Mouse (Mus musculus): ENCODE data around the gene 1700012B07Rik.

The 1700012B07Rik gene

DNA sequence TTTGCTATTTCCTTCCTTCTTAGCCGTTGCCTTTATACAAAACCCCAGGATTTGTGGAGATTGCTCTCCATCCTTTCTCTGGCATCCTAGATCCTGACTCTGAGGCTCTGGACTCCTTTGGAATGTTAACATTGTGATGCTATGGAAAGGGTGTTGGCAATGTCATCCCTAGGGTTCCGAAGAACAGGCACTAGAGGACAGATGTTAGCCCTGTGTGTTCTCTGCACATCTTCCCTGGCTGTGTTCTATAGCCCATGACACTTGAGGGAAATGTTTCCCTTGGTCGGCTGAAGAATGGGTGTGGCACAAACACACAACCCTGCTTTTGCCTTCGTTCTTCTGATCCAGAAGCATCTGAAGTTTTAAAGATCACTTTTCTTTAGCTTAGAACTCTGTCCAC, at the start of gene 1700012B07Rik:
1700012B07Rik (minus strand) TSS at position 101 of the 400 bp plus-strand sequence.
- no peak for ATAC-seq (ENCODE audit: low TSS enrichment)

DNA sequence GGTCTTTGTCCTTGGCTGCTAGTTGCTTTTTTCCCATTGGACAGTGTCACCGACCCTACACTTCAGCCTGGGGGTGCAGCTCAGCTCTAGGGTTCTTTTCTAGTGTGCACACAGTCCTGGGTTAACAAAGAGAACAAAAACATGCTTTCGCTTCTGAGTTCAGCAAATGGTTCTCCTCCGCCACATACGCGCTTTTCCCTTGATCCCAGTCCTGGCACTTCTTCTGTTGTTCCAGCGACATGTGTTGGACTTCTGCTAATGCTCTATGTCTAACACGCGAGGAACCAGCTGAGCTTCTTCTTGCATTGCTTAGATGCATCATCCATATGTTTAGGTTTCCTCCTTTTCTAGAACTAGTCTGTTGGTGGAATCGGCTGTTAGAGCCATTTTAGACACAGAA, 48.9 kb upstream of the 1700012B07Rik start:
- no peak for ATAC-seq (ENCODE audit: low TSS enrichment)

DNA sequence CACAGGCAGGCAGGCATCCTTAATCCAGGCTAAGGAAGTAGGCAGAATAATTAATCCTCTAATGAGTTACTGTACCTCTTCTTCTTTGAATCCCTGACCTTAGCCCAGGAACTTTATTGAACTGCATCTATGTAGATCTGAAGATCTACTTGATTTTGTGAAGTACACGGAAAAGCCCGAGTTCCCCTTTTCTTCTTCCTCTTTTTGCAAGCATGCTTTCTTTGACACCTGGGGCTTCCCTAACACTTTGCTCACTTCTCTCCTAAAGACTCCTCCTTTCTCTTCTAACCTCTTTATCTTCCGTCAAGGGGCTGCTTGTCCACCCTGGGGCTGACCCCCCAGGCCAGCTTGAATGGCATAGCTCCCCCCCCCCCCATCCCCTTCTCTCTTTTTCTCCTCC, 48.0 kb upstream of the 1700012B07Rik start:
- no peak for ATAC-seq (ENCODE audit: low TSS enrichment)

DNA sequence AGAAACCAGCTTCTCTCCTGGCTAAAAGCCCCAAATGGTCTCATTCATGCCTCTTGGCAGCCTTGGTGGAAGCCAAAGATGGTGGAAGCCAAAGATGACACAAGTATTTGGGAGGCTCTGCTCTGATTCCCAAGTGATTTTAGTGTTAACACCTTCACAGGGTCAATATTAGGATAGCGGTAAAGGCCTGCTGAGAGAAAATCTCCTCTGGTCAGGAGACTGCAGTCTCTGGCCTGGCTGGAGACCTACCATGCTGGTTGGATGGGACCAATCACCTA, 47.6 kb upstream of the 1700012B07Rik start:
- ATAC-seq (ENCODE audit: low TSS enrichment): no peak

DNA sequence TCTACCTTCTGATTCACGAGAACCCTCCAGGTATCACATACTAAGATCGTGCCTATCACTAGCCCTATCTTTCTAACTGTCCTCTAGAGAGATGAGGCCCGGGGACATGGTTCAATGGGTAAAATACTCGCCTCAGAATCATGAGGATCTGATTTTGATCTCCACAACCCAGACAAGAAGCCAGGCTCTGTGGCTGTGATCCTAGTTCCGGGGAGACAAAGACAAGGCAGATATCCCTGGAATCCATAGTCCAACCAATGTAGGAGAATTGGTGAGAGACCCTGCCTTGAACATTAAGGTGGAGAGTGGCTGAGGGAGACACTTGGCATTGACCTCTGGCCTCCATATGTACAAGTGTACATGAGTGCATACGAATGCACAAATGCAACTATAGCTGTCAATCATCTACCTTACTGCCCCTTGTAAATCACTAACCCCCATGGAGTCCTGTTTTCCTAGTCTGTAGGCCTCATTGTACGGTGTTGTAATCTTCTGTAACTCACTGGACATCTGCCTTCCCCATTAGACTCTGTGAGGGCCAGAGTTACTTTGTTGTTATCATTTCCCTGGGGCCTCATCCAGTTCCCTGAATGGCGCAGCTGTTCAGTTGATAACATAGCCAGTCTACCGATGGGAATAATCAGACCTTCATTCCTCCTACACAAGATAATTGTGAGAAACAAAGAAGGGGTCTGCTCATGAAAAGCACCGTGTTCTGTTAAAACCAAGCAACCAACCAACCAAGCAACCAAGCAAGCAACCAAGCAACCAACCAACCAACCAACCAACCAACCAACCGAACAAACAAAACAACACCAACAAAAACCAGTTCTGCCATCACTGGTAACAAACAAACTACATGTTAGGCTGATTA, 47.0 kb upstream of the 1700012B07Rik start:
- ATAC-seq (ENCODE audit: low TSS enrichment): no peak

DNA sequence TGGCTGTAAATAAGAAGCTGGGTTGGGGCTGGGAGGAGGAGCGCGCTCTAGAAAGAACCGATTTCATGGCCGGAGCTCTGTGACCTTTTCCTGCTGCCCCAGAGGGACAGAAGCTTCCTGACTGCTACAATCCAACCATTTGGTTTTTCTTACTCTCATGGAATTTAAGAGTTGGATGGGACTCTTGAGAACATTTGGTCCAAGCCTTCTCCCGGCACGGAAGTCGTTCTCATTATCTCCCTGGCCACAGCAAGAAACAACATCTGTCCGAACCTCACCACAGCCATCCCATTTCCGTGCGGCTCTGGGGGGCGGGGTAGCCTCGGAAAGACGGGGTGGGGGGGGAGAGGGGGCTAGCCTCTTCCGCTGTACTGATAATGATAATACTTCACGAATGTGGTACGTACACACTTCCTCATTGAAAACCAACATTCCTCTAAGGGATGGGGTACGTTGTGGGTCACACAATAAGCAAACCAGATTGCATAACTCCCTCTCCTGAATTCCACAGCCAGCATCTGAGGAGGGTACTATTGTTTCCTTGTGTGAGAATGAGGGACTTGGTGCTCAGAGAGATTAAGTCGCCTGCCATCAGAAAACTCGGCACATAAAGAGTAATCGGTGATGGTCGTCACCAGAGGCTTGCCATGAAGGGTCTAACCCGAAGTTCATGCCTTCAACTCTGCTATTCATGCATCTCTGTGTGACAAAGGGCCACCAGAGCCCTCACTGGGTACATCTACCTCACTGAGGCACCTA, 46.2 kb upstream of the 1700012B07Rik start:
- ATAC-seq (ENCODE audit: low TSS enrichment): no peak

DNA sequence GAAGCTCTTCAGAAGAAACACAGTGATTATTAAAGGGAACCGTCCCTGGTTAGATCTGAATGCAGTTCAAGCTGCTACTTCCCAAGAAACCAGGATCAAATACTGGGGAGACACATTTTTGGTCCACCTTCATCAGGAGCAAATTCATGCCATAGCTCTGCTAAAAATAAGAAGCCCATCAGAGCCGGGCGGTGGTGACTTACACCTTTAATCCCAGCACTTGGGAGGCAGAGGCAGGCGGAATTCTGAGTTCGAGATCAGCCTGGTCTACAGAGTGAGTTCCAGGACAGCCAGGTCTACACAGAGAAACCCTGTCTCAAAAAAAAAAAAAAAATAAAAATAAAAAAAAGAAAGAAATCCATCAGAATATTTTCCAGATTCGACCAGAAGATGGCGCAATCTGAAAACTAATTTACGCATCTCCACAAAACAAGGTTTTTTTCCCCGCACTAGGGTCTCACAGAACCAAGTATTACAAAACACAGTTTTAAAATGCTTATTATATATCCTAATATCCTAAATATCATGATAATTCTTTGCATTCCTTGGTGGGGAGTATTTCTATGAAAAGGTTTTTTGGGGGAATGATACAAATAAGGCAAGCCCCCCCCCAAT, 45.4 kb upstream of the 1700012B07Rik start:
- no peak for ATAC-seq (ENCODE audit: low TSS enrichment)

DNA sequence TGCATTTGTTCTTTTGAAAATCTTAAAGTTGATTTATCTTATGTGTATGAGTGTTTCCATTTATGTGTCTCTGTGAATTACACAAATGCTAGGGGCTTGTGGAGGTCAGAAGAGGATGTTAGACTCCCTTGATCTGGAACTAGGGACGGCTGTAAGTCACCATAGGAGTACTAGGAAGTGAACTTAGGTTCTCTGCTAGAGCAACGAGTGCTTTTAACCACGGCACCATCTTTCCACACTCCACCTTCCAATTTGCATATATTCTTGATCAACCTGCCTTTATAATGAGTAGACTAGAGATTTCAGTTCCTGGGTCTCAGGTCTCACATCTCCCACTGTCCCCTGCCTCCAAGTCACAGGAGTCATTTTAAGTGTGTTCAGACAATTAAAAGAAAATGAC, 44.8 kb upstream of the 1700012B07Rik start:
- ATAC-seq (ENCODE audit: low TSS enrichment): no peak

DNA sequence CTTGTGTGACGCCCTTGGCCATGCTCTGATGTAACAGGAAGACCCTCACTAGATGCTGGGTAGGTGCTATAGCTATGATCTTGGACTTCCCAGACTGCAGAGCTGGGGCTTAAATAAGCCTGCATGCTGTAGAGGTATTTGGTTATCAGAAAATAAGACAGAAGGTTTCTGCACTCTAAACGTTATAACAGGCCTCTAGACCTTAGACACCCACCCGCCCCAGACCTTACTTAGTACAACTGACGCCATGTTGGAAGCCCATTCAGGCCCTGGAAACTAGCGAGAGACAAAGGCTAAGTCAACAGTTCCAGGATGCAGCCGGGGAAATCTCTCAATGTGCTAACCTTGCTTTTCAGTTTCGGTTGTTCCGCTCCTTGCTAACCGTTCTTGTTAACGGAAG, 44.2 kb upstream of the 1700012B07Rik start:
- ATAC-seq (ENCODE audit: low TSS enrichment): no peak

DNA sequence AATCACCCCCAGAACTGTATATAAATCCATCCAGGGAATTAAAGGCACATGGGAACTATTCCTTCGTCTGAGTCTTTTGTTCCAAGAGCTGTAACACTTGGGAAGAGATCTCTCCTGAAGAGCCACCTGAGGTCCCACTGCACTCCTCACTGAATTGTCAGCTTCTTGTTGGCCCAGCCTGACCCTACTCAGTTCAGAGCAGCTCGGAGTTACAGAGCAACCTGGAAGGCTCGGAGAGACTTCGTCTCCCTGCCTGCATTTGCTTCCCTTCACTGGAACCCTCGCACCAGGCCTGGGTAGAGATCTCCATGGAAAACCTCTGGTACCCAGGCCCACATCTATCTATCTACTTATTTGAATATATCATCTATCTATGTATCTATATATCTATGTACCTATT, 40.0 kb upstream of the 1700012B07Rik start:
- ATAC-seq (ENCODE audit: low TSS enrichment): no peak

DNA sequence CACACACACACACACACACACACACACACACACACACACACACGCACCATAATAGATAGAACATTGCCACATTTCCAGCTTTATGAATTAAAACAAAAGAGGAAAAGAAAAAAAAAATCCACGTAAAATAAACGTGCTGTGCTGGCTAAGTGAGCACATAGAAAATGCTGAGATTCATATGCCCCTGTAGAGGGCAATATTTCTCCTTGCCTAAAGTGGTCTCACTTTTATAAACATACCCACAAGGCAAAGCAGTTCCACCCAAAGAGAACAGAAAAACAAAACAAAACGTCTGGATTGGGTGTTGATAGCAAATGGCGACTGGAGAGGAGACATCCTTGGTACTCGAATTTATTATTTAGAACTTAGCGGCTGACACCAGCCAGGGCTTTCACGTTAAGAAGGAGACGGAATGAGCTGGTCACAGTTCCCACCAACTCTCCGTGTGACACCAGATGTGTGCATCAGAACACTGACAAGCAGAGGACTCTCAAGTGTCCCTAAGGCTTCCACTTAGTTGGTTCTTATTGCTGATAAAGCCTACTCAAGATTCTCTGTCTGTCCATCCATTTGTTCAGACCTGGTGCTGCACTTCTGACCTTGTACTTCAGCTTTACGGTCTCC, 38.8 kb upstream of the 1700012B07Rik start:
- no peak for ATAC-seq (ENCODE audit: low TSS enrichment)

DNA sequence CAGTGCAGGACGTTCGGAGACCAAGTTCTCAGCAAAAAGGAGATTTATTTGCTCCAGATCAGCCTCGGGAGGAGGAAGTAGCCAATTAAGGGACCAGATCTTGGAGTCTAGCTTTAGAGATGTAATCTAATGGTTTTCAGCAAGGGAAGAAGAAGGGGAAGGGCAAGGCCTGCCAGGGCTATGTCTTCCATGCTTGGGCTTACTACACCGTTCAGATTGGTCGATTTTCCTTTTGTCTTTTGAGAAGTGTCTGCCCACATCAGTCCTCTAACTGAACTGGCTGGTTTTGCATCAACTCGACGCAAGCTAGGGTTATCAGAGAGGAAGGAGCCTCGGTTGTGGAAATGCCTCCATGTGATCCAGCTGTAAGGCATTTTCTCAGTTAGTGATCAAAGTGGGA, 37.7 kb upstream of the 1700012B07Rik start:
- no peak for ATAC-seq (ENCODE audit: low TSS enrichment)

DNA sequence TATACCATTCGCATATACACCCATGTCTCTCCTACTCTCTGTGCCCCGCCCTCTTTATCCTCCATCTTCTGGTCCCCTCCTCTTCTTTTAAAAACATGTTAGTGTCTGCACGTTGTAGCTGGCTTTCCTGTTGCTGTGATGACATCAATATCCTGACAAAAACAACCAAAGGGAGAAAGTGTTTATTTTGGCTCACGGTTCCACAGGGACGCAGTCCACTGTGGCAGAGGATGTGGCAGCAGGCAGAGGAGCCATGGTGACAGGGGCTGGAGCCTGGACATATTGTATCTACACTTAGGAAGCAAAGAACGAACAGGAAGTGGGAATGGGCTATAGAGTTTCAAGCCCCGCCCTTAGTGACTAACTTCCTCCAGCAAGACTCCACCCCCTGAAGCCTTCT, 36.1 kb upstream of the 1700012B07Rik start:
- ATAC-seq (ENCODE audit: low TSS enrichment): no peak

DNA sequence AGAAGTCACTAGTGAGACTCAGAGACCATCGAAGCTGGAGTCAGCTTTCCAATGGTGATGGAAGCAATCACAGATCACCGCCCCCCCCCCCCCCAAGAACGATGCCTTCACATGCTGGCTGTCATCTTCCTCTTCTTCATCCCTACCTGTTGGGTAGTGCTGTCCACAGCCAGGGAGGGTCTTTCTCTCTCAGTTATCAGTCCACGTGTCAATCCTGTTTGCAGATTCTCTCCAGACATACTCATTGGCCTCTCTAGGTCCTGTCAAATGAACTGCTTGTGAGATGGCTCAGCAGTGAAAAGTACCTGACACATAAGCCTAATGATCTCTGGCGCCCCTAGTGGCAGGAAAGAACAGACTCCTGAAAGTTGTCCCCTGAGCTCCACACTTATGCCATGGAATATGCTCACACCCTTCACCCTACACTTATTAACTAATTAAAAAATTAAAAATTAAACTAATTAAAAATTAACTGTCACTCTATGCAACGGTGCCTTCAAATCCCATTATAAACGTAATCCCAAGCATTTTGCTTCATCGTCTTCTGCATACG, 35.4 kb upstream of the 1700012B07Rik start:
- peak; percentile 66 for ATAC-seq (ENCODE audit: low TSS enrichment)

DNA sequence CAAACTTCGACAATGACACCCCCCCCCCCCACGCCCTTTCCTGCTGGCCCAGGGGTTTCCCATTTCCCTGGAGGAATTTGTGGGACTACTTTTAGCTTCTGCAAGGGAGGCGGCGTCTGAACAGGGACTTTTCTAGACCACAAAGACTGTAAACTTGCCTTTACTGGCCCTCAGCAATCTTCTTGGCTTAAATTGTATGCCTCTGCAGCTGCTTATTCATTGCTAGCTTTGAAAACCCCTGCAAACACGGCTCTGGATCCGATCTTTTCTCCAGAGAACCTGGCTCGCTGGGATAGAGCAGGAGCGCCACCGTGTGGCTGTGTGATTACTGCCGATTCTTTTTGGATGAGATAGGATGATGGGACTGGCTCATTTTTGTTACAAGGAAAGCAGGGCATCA, 32.7 kb upstream of the 1700012B07Rik start:
- ATAC-seq (ENCODE audit: low TSS enrichment): peak; percentile 88

DNA sequence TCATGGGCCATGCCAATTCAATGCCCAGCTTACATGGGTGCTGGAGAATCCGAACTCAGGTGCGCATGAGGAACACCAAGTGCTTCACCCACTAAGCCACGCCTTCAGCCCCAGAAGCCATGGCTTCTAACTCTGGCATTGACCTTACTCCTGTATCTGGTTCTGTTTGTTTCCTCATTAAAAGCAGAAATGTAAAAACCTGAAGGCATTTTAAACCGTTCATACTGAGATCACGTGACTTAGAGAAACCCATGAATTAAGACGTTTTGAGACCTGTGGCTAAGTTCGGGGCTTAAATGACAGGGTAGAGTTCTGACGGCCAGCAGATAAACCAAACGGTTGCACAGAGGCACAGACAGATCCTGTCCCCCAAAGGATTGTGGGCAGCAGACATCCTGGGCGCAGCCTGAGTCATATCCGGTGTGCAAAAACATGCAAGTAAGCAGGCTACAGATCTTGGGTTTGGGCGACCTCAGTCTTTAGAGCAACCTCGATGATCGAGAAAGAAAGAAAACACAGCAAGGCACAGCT, 32.2 kb upstream of the 1700012B07Rik start:
- ATAC-seq (ENCODE audit: low TSS enrichment): peak; percentile 74; the same call in 1 of the 2 replicates

DNA sequence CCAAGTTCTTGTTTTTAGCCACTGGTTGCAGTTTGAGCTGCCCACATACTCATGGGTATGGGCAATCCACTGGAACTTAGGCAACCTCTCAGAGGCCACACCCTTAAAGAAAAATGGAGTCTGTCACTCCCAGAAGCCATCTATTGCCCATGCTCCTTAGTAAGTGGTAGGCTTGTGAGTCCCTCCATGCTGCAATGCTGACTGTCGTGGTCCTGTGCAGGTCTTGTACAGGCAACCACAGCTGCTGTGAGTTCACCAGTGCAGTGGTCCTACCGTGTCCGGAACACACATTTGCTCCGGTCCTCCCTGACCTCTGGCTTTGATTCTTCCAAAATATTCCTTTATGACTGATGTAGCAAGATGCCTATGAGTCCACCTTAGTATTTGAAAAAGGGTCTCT, 31.6 kb upstream of the 1700012B07Rik start:
- no peak for ATAC-seq (ENCODE audit: low TSS enrichment)

DNA sequence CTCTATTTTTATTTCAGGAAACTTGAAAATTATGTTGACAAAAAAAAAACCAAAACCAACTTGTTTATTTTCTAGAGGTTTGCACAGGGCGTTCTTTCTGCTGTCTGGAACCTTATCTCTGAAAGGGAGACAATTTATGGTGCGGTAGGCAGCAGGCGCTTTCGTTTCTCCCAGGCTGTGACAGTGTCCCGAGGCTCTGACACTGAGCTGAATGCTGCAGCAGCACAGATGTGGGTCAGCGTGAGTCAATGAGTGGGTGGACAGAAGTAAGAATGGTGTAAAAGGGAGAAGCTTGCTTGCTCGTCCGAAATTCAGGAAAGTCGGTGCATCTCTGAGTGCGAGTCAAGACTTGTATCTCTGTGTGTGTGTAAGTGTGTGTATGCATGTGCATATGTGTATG, 29.2 kb upstream of the 1700012B07Rik start:
- peak; percentile 31; the same call in 1 of the 2 replicates for ATAC-seq (ENCODE audit: low TSS enrichment)

DNA sequence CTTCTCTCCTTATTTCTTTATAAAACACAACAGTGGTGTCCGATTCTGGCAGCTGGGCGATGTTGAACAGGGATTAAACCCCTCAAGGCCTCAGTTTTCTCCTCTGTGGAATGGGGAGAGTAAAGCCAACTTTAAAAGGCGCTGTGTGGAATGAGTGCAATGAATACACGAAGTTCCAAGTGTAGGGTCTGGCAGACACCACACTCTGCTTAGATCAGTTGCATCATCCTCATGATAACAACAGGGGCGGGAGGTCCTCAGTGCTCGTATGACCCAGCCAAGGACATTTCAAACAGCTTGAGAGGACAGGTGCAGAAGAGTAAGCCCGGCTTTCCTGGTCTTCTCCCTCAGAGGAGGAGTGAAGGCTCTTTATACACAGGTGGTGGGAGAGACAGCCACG, 26.2 kb upstream of the 1700012B07Rik start:
- ATAC-seq (ENCODE audit: low TSS enrichment): no peak

DNA sequence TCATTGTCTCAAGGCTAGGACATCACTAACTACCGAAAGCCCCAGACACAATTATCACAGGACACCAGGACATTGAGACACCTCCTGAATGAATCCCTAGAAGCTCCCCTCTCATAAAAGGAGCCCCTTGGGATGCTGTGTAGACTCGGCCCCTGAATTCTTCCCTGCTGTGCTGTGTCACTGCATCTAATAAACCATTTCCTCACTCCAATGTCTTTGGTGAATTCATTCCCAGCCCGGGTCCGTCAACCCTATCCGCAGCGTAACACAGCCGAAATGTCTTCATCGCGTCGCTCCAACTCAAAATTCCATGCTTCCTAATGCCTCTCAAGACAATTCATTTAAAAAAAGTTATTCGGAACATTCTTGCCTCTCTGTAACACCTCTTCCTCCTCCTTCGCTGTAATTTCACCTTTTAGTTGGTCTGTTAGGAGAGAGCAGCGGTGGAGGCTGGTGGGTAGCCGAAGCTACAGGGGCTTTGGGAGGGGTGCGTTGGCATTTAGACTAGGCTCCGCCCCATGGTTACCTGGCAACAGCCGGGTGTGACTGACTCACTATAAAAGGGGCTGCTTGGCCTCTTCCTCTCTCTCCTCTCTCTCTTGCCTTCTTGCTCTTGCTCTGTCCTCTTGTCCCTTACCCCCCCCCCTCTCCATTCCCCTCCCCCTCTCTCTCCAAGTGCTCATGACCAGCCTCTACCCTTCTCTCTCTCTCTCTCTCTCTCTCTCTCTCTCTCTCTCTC, 25.6 kb upstream of the 1700012B07Rik start:
- no peak for ATAC-seq (ENCODE audit: low TSS enrichment)

DNA sequence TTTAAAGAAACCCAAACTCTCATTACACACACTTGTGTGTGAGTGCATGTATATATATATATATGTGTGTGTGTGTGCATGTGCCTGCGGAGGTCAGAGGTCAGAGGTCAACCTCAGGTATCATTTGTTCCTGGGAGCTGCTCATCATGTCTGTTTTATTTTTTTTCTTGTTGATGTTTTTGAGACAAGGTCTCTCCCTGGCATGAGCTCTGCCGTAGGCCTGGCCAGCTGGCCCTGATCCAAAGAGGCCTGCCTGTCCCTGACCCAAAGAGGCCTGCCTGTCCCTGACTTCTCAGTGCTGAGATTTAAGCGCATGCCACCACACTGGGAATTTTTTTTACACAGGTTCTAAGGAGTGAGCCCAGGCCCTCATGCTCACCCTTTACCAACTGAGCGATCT, 24.1 kb upstream of the 1700012B07Rik start:
- ATAC-seq (ENCODE audit: low TSS enrichment): no peak
